Mouse (Mus musculus) olfactory bulb, adult 2 months (tissue): Measurements from ENCODE around the gene Cacna1e.

Experiments used
- CTCF ChIP-seq: fragments of 200-500 bp; IDR thresholded peaks from 2 replicates; pipeline ENCODE4 v1.5.1; 2012; ENCODE audit warnings: low read depth, mild to moderate bottlenecking, low read length, moderate library complexity; ENCODE audit not compliant: insufficient read depth
- POLR2A ChIP-seq: fragments of 200-500 bp; IDR thresholded peaks from 2 replicates; pipeline ENCODE4 v1.6.1; 2012; ENCODE audit warnings: mild to moderate bottlenecking, low read depth, low read length, moderate library complexity; ENCODE audit not compliant: insufficient read depth

- TF ChIP-seq CTCF (no peak), POLR2A (no peak)
Observed at GRCm38 (mm10) chr1:154415826-154416225, 468.5 kb downstream of the Cacna1e start.
